27 mouse cellular contexts compared by ENCODE assay signal in the genomic region with DNA sequence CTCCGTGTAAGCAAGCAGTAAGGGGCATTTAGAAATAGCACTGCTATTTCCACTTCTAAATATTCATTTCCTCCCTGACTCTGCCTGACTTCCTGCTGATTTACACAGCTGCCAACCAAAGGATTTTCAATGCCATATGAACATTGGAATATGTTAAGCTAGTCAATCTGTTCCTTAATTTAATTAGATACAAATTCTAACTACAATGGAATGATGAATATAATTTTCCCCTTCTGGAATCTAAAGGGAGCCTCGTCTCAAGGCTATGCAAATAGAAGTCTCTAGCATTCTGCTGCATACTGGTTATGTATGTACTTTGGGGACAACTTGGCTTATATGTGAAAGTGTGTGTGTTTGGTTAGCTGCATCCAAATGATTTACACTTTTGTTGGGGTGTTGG. TPM values are rescaled to one million over a fixed set of nuclear protein-coding genes. Genes with fewer than 3 reads are reported as not detected.
DNase-seq lines count a peak whose midpoint lies in the region; ATAC-seq and TF ChIP-seq lines count a peak whose summit lies in the region.
"Had no signal": no experiment of that assay in that cellular context is flagged by ENCODE, and none has a peak within 500 bp of the region (broad histone marks: within the 10 kb centered on the region; RNA-seq: fewer than 3 reads in every experiment).

No protein-coding gene starts in this region.

- no peaks in the 10 kb centered on the region for H3K27me3 ChIP-seq in forebrain, embryonic 15.5 days
- no peaks in the 10 kb centered on the region for H3K27me3 ChIP-seq in forebrain, embryonic 12.5 days
- no peaks in the 10 kb centered on the region for H3K27me3 ChIP-seq in midbrain, embryonic 14.5 days (ENCODE audit: control insufficient read depth, insufficient read depth, low read length)
- H3K27me3 ChIP-seq in midbrain, embryonic 16.5 days (ENCODE audit: control insufficient read depth, insufficient read depth, low read depth, low read length), result no peaks in the 10 kb centered on the region
- no peaks in the 10 kb centered on the region for H3K27me3 ChIP-seq in forebrain, postnatal 0 days (ENCODE audit: insufficient read depth, low read length)
- H3K27me3 ChIP-seq: CH12.LX; embryonic facial prominence, embryonic 15.5 days; heart, embryonic 12.5 days; intestine, embryonic 15.5 days had no signal

- no peak overlapping the region for H3K4me3 ChIP-seq in forebrain, embryonic 15.5 days
- H3K4me3 ChIP-seq in forebrain, embryonic 12.5 days (replicated peaks), result no peak overlapping the region
- no peak overlapping the region for H3K4me3 ChIP-seq in midbrain, embryonic 14.5 days (replicated peaks; ENCODE audit: low read depth, low read length)
- H3K4me3 ChIP-seq in midbrain, embryonic 16.5 days (ENCODE audit: low read depth, low read length), result no peak overlapping the region
- no peak overlapping the region for H3K4me3 ChIP-seq in forebrain, postnatal 0 days (ENCODE audit: low read depth, low read length)
- H3K4me3 ChIP-seq: embryonic facial prominence, embryonic 15.5 days; erythroblast, embryonic 14.5 days; gastrocnemius, adult 2 months; heart, embryonic 12.5 days; hindbrain, embryonic 10.5 days; intestine, embryonic 15.5 days had no signal

- no peak overlapping the region for H3K9ac ChIP-seq in forebrain, embryonic 15.5 days (replicated peaks)
- H3K9ac ChIP-seq in forebrain, embryonic 12.5 days, result no peak overlapping the region
- no peak overlapping the region for H3K9ac ChIP-seq in midbrain, embryonic 14.5 days (replicated peaks; ENCODE audit: low read length)
- no peak overlapping the region for H3K9ac ChIP-seq in midbrain, embryonic 16.5 days (ENCODE audit: low read depth, low read length)
- H3K9ac ChIP-seq in forebrain, postnatal 0 days, result no peak overlapping the region
- H3K9ac ChIP-seq: embryonic facial prominence, embryonic 15.5 days; heart, embryonic 12.5 days; hindbrain, embryonic 14.5 days; intestine, embryonic 15.5 days had no signal

- DNase-seq in midbrain, embryonic 14.5 days, result peak; percentile 21
- DNase-seq in brain, embryonic 14.5 days (ENCODE audit: low read depth), result peak; percentile 64
- DNase-seq in forebrain, postnatal 0 days, result peak; percentile 65
- DNase-seq in embryo, embryonic 10 days (ENCODE audit: low spot score), result no peak
- DNase-seq: adrenal gland, postnatal 25 days; embryo, embryonic 11 days; gastrocnemius, adult 2 months; gastrocnemius, postnatal 25 days had no signal

- H3K36me3 ChIP-seq in forebrain, embryonic 15.5 days, result no peaks in the 10 kb centered on the region
- H3K36me3 ChIP-seq in forebrain, embryonic 12.5 days (replicated peaks), result no peaks in the 10 kb centered on the region
- no peaks in the 10 kb centered on the region for H3K36me3 ChIP-seq in midbrain, embryonic 14.5 days (ENCODE audit: control insufficient read depth, insufficient read depth, low read length)
- no peaks in the 10 kb centered on the region for H3K36me3 ChIP-seq in midbrain, embryonic 16.5 days (ENCODE audit: control insufficient read depth, insufficient read depth, low read length)
- H3K36me3 ChIP-seq in forebrain, postnatal 0 days (ENCODE audit: insufficient read depth), result no peaks in the 10 kb centered on the region
- H3K36me3 ChIP-seq: embryonic facial prominence, embryonic 15.5 days; heart, embryonic 12.5 days; hindbrain, embryonic 10.5 days; intestine, embryonic 15.5 days had no signal

- WGBS in forebrain, embryonic 15.5 days, result 39% methylated on average over 2 of the region's 2 CpGs
- 71% methylated on average over 2 of the region's 2 CpGs for WGBS in forebrain, embryonic 12.5 days
- 48% methylated on average over 2 of the region's 2 CpGs for WGBS in midbrain, embryonic 14.5 days
- 41% methylated on average over 2 of the region's 2 CpGs for whole genome bisulfite sequencing in midbrain, embryonic 16.5 days
- 19% methylated on average over 2 of the region's 2 CpGs for WGBS in forebrain, postnatal 0 days

- H3K9me3 ChIP-seq in forebrain, embryonic 15.5 days, result no peaks in the 10 kb centered on the region
- H3K9me3 ChIP-seq in forebrain, embryonic 12.5 days, result no peaks in the 10 kb centered on the region
- H3K9me3 ChIP-seq in midbrain, embryonic 14.5 days (ENCODE audit: control insufficient read depth, low read length), result no peaks in the 10 kb centered on the region
- no peaks in the 10 kb centered on the region for H3K9me3 ChIP-seq in midbrain, embryonic 16.5 days (replicated peaks; ENCODE audit: control insufficient read depth, low read length, poor library complexity, severe bottlenecking)
- H3K9me3 ChIP-seq in forebrain, postnatal 0 days (ENCODE audit: low read length), result no peaks in the 10 kb centered on the region
- H3K9me3 ChIP-seq: embryonic facial prominence, embryonic 15.5 days; heart, embryonic 12.5 days; hindbrain, embryonic 10.5 days; intestine, embryonic 15.5 days had no signal

- peak; percentile 81 for ATAC-seq in forebrain, embryonic 15.5 days (replicated peaks)
- no peak for ATAC-seq in forebrain, embryonic 12.5 days (ENCODE audit: low FRiP score)
- ATAC-seq in midbrain, embryonic 14.5 days (ENCODE audit: low FRiP score, low TSS enrichment), result no peak
- no peak for ATAC-seq in midbrain, embryonic 16.5 days
- ATAC-seq in forebrain, postnatal 0 days, result peak; percentile 93
- ATAC-seq: activated CD4-positive, CD25-positive, alpha-beta regulatory T cell, adult 4 months; intestine, embryonic 15.5 days; Patski had no signal

- no peaks in the 10 kb centered on the region for H3K4me1 ChIP-seq in forebrain, embryonic 15.5 days
- H3K4me1 ChIP-seq in forebrain, embryonic 12.5 days, result no peaks in the 10 kb centered on the region
- H3K4me1 ChIP-seq in midbrain, embryonic 14.5 days (ENCODE audit: control insufficient read depth, insufficient read depth, low read length), result no peaks in the 10 kb centered on the region
- no peaks in the 10 kb centered on the region for H3K4me1 ChIP-seq in midbrain, embryonic 16.5 days (ENCODE audit: control insufficient read depth, insufficient read depth, low read length)
- H3K4me1 ChIP-seq in forebrain, postnatal 0 days (ENCODE audit: insufficient read depth), result 0 out of 2 replicates have a peak, but pooled peaks cover 3% of the 10 kb centered on the region
- H3K4me1 ChIP-seq: embryonic facial prominence, embryonic 15.5 days; heart, embryonic 12.5 days; hindbrain, embryonic 10.5 days; intestine, embryonic 15.5 days had no signal

- H3K27ac ChIP-seq in forebrain, embryonic 15.5 days (replicated peaks), result peak overlapping the region; percentile 48
- H3K27ac ChIP-seq in forebrain, embryonic 12.5 days, result no peak overlapping the region
- 0 out of 2 replicates have a peak overlapping the region, but pooled peaks have one; percentile 13 for H3K27ac ChIP-seq in midbrain, embryonic 14.5 days (replicated peaks; ENCODE audit: low read depth, low read length)
- H3K27ac ChIP-seq in midbrain, embryonic 16.5 days (ENCODE audit: low read length), result no peak overlapping the region
- H3K27ac ChIP-seq in forebrain, postnatal 0 days (ENCODE audit: low read depth, low read length), result 0 out of 2 replicates have a peak overlapping the region, but pooled peaks have one; percentile 47
- H3K27ac ChIP-seq: embryonic facial prominence, embryonic 15.5 days; gastrocnemius, adult 2 months; hindbrain, embryonic 10.5 days; hindbrain, embryonic 14.5 days; intestine, embryonic 15.5 days had no signal

- H3K4me2 ChIP-seq in forebrain, embryonic 15.5 days (replicated peaks), result no peak overlapping the region
- no peak overlapping the region for H3K4me2 ChIP-seq in forebrain, embryonic 12.5 days
- H3K4me2 ChIP-seq in midbrain, embryonic 14.5 days (ENCODE audit: low read length), result no peak overlapping the region
- no peak overlapping the region for H3K4me2 ChIP-seq in midbrain, embryonic 16.5 days (ENCODE audit: low read length)
- H3K4me2 ChIP-seq in forebrain, postnatal 0 days (ENCODE audit: low read depth), result no peak overlapping the region
- H3K4me2 ChIP-seq: embryonic facial prominence, embryonic 15.5 days; heart, embryonic 12.5 days; hindbrain, embryonic 14.5 days; intestine, embryonic 15.5 days had no signal

- no peak for TF ChIP-seq CTCF in brain, embryonic 14.5 days (IDR thresholded peaks at IDR 0.05; ENCODE audit: borderline replicate concordance, extremely low read depth, insufficient read depth, insufficient read length)
- no peak for TF ChIP-seq CTCF in forebrain, postnatal 0 days (IDR thresholded peaks at IDR 0.05; ENCODE audit: low read depth)

- no peak for TF ChIP-seq POLR2A in brain, embryonic 14.5 days (IDR thresholded peaks at IDR 0.05; ENCODE audit: borderline replicate concordance, extremely low read depth, insufficient read depth, insufficient read length, poor library complexity, severe bottlenecking)

RNA-seq across cellular contexts. Expression of a gene that starts 45.2 kb away (rescaled TPM):
- not detected in 2 replicates for polyA plus RNA-seq in forebrain, embryonic 15.5 days (2015; fragmentation: Nextera tagmentation; extraction: Ambion mirVana)
- polyA plus RNA-seq in forebrain, embryonic 12.5 days (2016; fragmentation: Nextera tagmentation; extraction: Ambion mirVana), result not detected in 2 replicates
- not detected in 2 replicates for polyA plus RNA-seq in midbrain, embryonic 14.5 days (2014; fragmentation: Nextera tagmentation; extraction: Ambion mirVana)
- polyA plus RNA-seq in midbrain, embryonic 16.5 days (2015; fragmentation: Nextera tagmentation; extraction: Ambion mirVana), result not detected in 2 replicates
- polyA plus RNA-seq in brain, embryonic 14.5 days (2012; rRNA removed), result not detected in 2 replicates
- total RNA-seq in forebrain, postnatal 0 days (2014; rRNA removed), result not detected in 2 replicates
- not detected in 2 replicates for polyA plus RNA-seq in forebrain, postnatal 0 days (2015; fragmentation: Nextera tagmentation; extraction: Ambion mirVana)
- total RNA-seq: adrenal gland, adult 18-20 months; adrenal gland, postnatal 25 days; CH12.LX; gastrocnemius, adult 2 months; gastrocnemius, postnatal 25 days; granulocyte monocyte progenitor cell, adult 5-6 weeks; heart, adult 8-10 months; heart, postnatal 25 days had no signal
- polyA plus RNA-seq: activated CD4-positive, CD25-positive, alpha-beta regulatory T cell, adult 4 months; cerebellum, adult 2 months; embryonic facial prominence, embryonic 11.5 days; embryonic facial prominence, embryonic 15.5 days; erythroblast, embryonic 14.5 days; heart, embryonic 12.5 days; heart, embryonic 16.5 days; hindbrain, embryonic 10.5 days; hindbrain, embryonic 14.5 days; intestine, embryonic 15.5 days; Patski had no signal

Comparison
In these comparisons a context has a peak if more than half of its experiments do, and no peak if none do; other contexts are left out.
1. ATAC-seq: peak in forebrain, embryonic 15.5 days (single experiment) and forebrain, postnatal 0 days (single experiment); none in forebrain, embryonic 12.5 days (single experiment), midbrain, embryonic 14.5 days (single experiment) and midbrain, embryonic 16.5 days (single experiment).
2. H3K27ac ChIP-seq: peak in forebrain, embryonic 15.5 days (single experiment), midbrain, embryonic 14.5 days (single experiment) and forebrain, postnatal 0 days (single experiment); none in forebrain, embryonic 12.5 days (single experiment) and midbrain, embryonic 16.5 days (single experiment).